ENCODE assay signal across 19 mouse cellular contexts in genomic region chr2:140330508-140331306, GRCm38 (mm10). TPM values are rescaled to one million over a fixed set of nuclear protein-coding genes. Genes with fewer than 3 reads are reported as not detected.
"Had no signal": no experiment of that assay in that cellular context is flagged by ENCODE, and none has a peak within 500 bp of the region (broad histone marks: within the 10 kb centered on the region; RNA-seq: fewer than 3 reads in every experiment).

No protein-coding gene starts in this region.

- H3K4me2 ChIP-seq: limb, embryonic 12.5 days; liver, embryonic 13.5 days; midbrain, embryonic 11.5 days; neural tube, embryonic 13.5 days had no signal

- H3K36me3 ChIP-seq: limb, embryonic 12.5 days; liver, embryonic 13.5 days; neural tube, embryonic 13.5 days had no signal

- H3K27me3 ChIP-seq: limb, embryonic 12.5 days; liver, embryonic 13.5 days; megakaryocyte, embryonic 14.5 days; neural tube, embryonic 13.5 days had no signal

- H3K4me3 ChIP-seq: limb, embryonic 12.5 days; liver, embryonic 13.5 days; megakaryocyte, embryonic 14.5 days; neural tube, embryonic 13.5 days had no signal

- DNase-seq: kidney, adult 11 months; kidney, adult 9 months; kidney, postnatal 36 days; liver; liver, embryonic 13.5 days; liver, postnatal 0 days; retina, postnatal 1 day; right cerebral cortex, postnatal 4 days; spleen, adult 18-20 months; thymus, postnatal 14 days had no signal

- H3K4me1 ChIP-seq: limb, embryonic 12.5 days; liver, embryonic 13.5 days; neural tube, embryonic 13.5 days had no signal

- H3K27ac ChIP-seq: kidney, postnatal 0 days; limb, embryonic 12.5 days; liver, embryonic 13.5 days; macrophage; neural tube, embryonic 13.5 days had no signal

- ATAC-seq: liver, postnatal 0 days; midbrain, embryonic 16.5 days had no signal

- H3K9ac ChIP-seq: limb, embryonic 12.5 days; liver, embryonic 13.5 days; liver, postnatal 0 days; neural tube, embryonic 13.5 days had no signal

- H3K9me3 ChIP-seq: limb, embryonic 12.5 days; liver, embryonic 13.5 days; megakaryocyte, embryonic 14.5 days; neural tube, embryonic 13.5 days had no signal

RNA-seq across cellular contexts. Expression of gene Sel1l2, which starts 58.8 kb away (rescaled TPM):
- polyA plus RNA-seq: kidney, postnatal 0 days; limb, embryonic 12.5 days; liver, embryonic 13.5 days; liver, postnatal 0 days; macrophage; midbrain, embryonic 11.5 days; midbrain, embryonic 16.5 days; neural tube, embryonic 13.5 days; stomach, embryonic 16.5 days; urinary bladder, adult 2 months had no signal
